Mouse (Mus musculus) hindbrain, embryonic 13.5 days (tissue): ENCODE data around the gene Fbxo34. TPM values are rescaled to one million over a fixed set of nuclear protein-coding genes. Genes with fewer than 3 reads are reported as not detected.

ENCODE experiments used
- ATAC-seq: fragments of 200-750 bp; cut with Nextera tagmentation; 2 replicates; pipeline ENCODE4 v1.8.0; 2017; ENCODE audit warnings: moderate TSS enrichment; ENCODE audit not compliant: low FRiP score
- H3K27ac ChIP-seq: fragments of 300-500 bp; sonication (generic); 2 replicates; pipeline ENCODE4 v1.5.1; 2015; ENCODE audit warnings: inconsistent platforms, mild to moderate bottlenecking, moderate library complexity
- H3K27me3 ChIP-seq: fragments of 300-500 bp; sonication (generic); 2 replicates; pipeline ENCODE4 v1.6.1; 2015; ENCODE audit warnings: mild to moderate bottlenecking, inconsistent platforms
- H3K36me3 ChIP-seq: fragments of 300-500 bp; sonication (generic); 2 replicates; pipeline ENCODE4 v1.6.1; 2015; ENCODE audit warnings: mild to moderate bottlenecking, inconsistent platforms
- H3K4me1 ChIP-seq: fragments of 300-500 bp; sonication (generic); replicated peaks from 2 replicates; pipeline ENCODE4 v1.6.1; 2015; ENCODE audit warnings: inconsistent platforms
- H3K4me2 ChIP-seq: fragments of 300-500 bp; sonication (generic); 2 replicates; pipeline ENCODE4 v1.6.1; 2015; ENCODE audit warnings: inconsistent platforms, mild to moderate bottlenecking, moderate library complexity
- H3K4me3 ChIP-seq: fragments of 300-500 bp; sonication (generic); 2 replicates; pipeline ENCODE4 v1.5.1; 2015; ENCODE audit warnings: mild to moderate bottlenecking, inconsistent platforms
- H3K9ac ChIP-seq: fragments of 300-500 bp; sonication (generic); 2 replicates; pipeline ENCODE4 v1.6.1; 2015; ENCODE audit warnings: mild to moderate bottlenecking, inconsistent platforms
- H3K9me3 ChIP-seq: fragments of 300-500 bp; sonication (generic); 2 replicates; pipeline ENCODE4 v1.6.1; 2016; ENCODE audit warnings: inconsistent platforms
- WGBS: fragments of 180-500 bp; shearing (Covaris S2); methylation state at CpG from one replicate; pipeline ENCODE4 v1.1.7; 2015; 5-methylcytosine and 5-hydroxymethylcytosine counted together
- polyA plus RNA-seq: library from polyadenylated mRNA; unstranded; fragments of >200 nt; fragmentation: Nextera tagmentation; extraction: Ambion mirVana; gene quantifications from 2 replicates; pipeline ENCODE4 v1.2.1, GENCODE M21; 2015

Gene Fbxo34
- polyA plus RNA-seq, 1 experiment from 2014 or later: 26.3 TPM

DNA sequence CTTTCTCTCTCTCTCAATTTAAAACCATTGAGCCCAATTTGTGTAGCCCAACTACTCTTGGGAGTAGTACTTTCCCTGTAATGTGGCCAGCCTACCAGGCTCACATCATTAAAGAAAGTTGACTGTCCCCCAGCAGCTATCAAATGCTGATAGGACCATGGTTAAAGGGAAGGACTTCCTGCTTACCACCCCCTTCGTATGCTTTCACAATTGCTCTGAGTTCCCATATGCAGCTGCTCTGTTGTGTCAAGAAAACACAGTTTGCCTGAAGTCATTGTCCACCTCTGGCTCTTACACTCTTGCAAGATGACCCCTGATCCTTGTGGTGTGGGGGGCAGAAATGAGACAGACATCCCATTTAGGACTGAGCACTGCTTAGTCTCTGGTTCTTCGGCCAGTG is 5.3 kb upstream of the Fbxo34 start:
- H3K27me3 ChIP-seq: no peaks in the 10 kb centered on the region
- H3K4me2 ChIP-seq: no peak overlapping the region
- 85% methylated on average over 2 of the region's 2 CpGs for WGBS
- no peak overlapping the region for H3K4me3 ChIP-seq
- H3K9me3 ChIP-seq: peaks cover 14% of the 10 kb centered on the region
- no peak for ATAC-seq
- no peaks in the 10 kb centered on the region for H3K4me1 ChIP-seq
- H3K9ac ChIP-seq: no peak overlapping the region
- no peak overlapping the region for H3K27ac ChIP-seq
- H3K36me3 ChIP-seq: no peaks in the 10 kb centered on the region

DNA sequence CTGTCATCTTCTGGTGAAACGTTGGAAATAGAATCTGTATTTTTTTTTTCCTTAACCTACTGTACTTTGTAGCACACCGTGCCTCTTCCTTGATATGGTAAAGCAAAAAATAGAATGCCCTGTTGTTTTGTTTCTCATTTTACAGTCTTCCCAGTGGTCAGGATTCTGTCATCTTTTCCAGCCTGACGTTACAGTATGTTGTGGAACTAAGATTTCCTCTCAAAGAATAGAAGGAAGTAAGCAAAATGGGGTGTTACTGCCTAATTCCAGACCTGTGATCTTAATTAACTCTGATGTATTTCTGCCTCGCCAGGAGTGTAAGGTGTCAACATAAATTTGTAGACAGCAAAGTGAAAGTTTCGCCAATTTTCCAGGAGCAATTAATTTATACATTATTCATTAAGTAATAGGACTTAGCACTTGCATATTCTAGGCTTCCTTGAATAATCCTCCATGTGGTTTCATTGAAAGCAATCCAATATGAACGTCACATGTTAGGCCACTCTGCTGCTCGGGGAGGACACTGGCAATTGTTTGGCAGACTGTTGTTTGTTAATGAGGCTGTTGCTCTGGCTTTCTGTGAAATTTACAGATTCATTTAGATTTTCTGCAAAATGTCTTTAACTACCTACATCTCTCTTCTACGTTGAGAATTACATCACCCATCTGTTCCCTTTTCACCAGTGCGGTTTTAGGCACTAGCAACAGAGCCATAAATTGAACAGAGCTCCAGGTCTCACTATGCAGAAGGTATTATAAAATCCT is 4.7 kb upstream of the Fbxo34 start:
- no peak overlapping the region for H3K4me2 ChIP-seq
- 74% methylated on average over 9 of the region's 9 CpGs for WGBS
- peaks cover 8% of the 10 kb centered on the region for H3K9me3 ChIP-seq
- no peaks in the 10 kb centered on the region for H3K4me1 ChIP-seq
- H3K27ac ChIP-seq: no peak overlapping the region
- H3K36me3 ChIP-seq: no peaks in the 10 kb centered on the region
- ATAC-seq: no peak
- H3K9ac ChIP-seq: no peak overlapping the region
- no peak overlapping the region for H3K4me3 ChIP-seq
- H3K27me3 ChIP-seq: no peaks in the 10 kb centered on the region

DNA sequence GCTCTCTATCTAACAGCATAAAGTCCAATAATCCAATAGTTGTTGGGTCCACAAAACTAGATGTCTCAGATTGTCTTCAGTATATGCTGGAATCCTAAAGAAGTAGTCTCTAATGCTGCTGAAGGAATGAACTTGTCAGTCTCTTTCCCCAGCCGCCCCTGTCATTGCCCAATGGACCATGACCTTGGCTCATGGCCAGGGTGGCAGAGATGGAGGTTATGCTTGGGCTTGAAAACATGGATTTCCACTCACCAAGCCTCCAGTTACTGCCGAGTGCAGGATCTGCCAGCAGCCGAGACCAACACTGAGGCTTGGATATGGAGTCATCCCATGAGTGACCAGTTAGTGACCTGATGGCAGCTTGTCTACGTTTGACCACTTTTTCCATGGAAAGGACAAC is 9.3 kb downstream of the Fbxo34 start:
- 81% methylated on average over 4 of the region's 4 CpGs for WGBS
- no peaks in the 10 kb centered on the region for H3K27me3 ChIP-seq
- H3K4me2 ChIP-seq: no peak overlapping the region
- no peaks in the 10 kb centered on the region for H3K4me1 ChIP-seq
- H3K36me3 ChIP-seq: no peaks in the 10 kb centered on the region
- no peaks in the 10 kb centered on the region for H3K9me3 ChIP-seq
- no peak for ATAC-seq
- H3K27ac ChIP-seq: no peak overlapping the region
- H3K9ac ChIP-seq: no peak overlapping the region
- no peak overlapping the region for H3K4me3 ChIP-seq

- no peaks in the 10 kb centered on the region for H3K9me3 ChIP-seq
- no peaks in the 10 kb centered on the region for H3K4me1 ChIP-seq
- no peak overlapping the region for H3K4me2 ChIP-seq
- H3K36me3 ChIP-seq: no peaks in the 10 kb centered on the region
- no peaks in the 10 kb centered on the region for H3K27me3 ChIP-seq
- H3K9ac ChIP-seq: no peak overlapping the region
- 91% methylated on average over 8 of the region's 8 CpGs for WGBS
- no peak for ATAC-seq
- no peak overlapping the region for H3K4me3 ChIP-seq
- H3K27ac ChIP-seq: no peak overlapping the region
Observed at GRCm38 (mm10) chr14:47461997-47462396, 11.8 kb downstream of the Fbxo34 start.

DNA sequence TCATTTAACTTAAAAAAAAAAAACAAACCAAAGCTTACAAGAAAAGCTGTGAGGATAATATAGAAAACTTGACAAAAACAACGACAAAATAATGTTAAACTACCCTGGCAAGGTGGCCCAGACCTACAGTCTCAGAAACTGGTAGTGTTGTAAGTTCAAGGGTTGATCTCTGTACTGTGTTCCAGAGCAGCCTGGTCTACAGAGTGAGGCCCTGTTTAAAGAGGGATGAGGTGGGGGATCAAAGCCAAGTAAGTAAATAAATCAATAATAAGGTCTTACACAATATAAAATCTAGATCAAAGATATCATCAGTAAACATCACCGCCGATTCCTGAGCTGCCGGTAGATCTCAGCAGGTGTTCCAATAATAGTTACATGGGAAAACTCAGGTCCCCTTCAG is 12.2 kb downstream of the Fbxo34 start:
- no peak overlapping the region for H3K4me3 ChIP-seq
- no peak overlapping the region for H3K27ac ChIP-seq
- no peak overlapping the region for H3K4me2 ChIP-seq
- WGBS: 85% methylated on average over 4 of the region's 4 CpGs
- H3K36me3 ChIP-seq: no peaks in the 10 kb centered on the region
- no peaks in the 10 kb centered on the region for H3K27me3 ChIP-seq
- no peaks in the 10 kb centered on the region for H3K4me1 ChIP-seq
- no peak for ATAC-seq
- no peaks in the 10 kb centered on the region for H3K9me3 ChIP-seq
- no peak overlapping the region for H3K9ac ChIP-seq

- Histone ChIP-seq H3K27me3 (no peaks in the 10 kb centered on the region), H3K9ac (no peak overlapping the region), H3K9me3 (no peaks in the 10 kb centered on the region), H3K4me2 (no peak overlapping the region), H3K27ac (no peak overlapping the region), H3K4me3 (no peak overlapping the region), H3K4me1 (no peaks in the 10 kb centered on the region), H3K36me3 (no peaks in the 10 kb centered on the region)
- WGBS: 90% methylated on average over 9 of the region's 9 CpGs
- ATAC-seq: no peak
Observed at GRCm38 (mm10) chr14:47462877-47463460, 12.7 kb downstream of the Fbxo34 start.

- H3K4me2 ChIP-seq: no peak overlapping the region
- no peak overlapping the region for H3K27ac ChIP-seq
- H3K9ac ChIP-seq: no peak overlapping the region
- no peaks in the 10 kb centered on the region for H3K9me3 ChIP-seq
- WGBS: 85% methylated on average over 10 of the region's 10 CpGs
- no peaks in the 10 kb centered on the region for H3K36me3 ChIP-seq
- H3K4me3 ChIP-seq: no peak overlapping the region
- ATAC-seq: no peak
- no peaks in the 10 kb centered on the region for H3K4me1 ChIP-seq
- H3K27me3 ChIP-seq: no peaks in the 10 kb centered on the region
Observed at GRCm38 (mm10) chr14:47464426-47464825, 14.2 kb downstream of the Fbxo34 start.

- Histone ChIP-seq H3K27me3 (no peaks in the 10 kb centered on the region), H3K4me2 (no peak overlapping the region), H3K4me3 (no peak overlapping the region), H3K4me1 (no peaks in the 10 kb centered on the region), H3K9me3 (no peaks in the 10 kb centered on the region), H3K36me3 (no peaks in the 10 kb centered on the region), H3K9ac (no peak overlapping the region), H3K27ac (no peak overlapping the region)
- no peak for ATAC-seq
- 57% methylated on average over 7 of the region's 7 CpGs for WGBS
Observed at GRCm38 (mm10) chr14:47465468-47466175, 15.4 kb downstream of the Fbxo34 start.

GRCm38 (mm10) chr14:47472359-47472742 is 22.1 kb downstream of the Fbxo34 start:
- peak overlapping the region; percentile 96 for H3K9ac ChIP-seq
- under 1% methylated on average over 34 of the region's 40 CpGs for whole genome bisulfite sequencing

DNA sequence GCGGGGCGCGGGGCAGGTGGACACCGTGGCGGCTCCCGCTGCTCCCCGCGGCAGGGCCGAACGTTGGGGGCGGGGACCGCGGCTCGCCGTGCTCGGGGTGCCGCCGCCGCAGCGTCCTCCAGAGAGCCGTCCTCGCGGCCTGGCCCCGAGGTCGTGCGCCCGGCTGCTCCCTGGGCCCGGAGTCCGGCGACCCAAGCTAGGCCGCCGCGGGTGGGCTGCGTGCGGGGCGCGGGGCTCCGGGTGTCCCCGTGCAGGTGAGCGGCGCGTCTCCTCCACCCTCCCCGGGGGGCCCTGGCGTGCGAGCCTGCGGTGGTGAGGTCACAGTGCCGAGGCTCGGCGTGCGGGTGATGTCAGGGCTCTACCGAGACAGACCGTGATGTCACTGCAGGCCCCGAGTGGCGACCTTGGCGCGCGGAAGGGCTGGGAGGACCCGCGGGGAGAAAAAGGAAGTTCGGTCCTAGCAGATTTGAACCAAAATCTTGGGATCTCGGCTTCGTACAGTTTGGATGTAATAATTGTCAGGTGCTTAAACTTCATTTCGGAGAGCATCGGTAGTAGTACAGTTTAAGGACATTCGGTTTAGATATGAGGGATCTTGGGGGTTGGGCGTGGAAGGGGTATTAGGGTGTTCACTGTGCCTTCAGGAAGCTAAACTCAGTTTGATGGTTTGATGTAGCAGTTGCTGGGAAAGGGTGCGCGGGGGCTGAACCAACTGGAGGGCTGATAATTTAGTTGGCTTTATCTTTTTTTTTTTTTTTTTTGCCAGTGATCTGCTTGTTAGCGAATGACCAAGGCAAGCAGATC is 22.7 kb downstream of the Fbxo34 start:
- H3K9ac ChIP-seq: peak overlapping the region; percentile 96
- no peaks in the 10 kb centered on the region for H3K36me3 ChIP-seq
- WGBS: 3% methylated on average over 45 of the region's 69 CpGs
- H3K4me1 ChIP-seq: peaks cover 18% of the 10 kb centered on the region
- no peaks in the 10 kb centered on the region for H3K27me3 ChIP-seq
- peak overlapping the region; percentile 93 for H3K27ac ChIP-seq
- H3K9me3 ChIP-seq: no peaks in the 10 kb centered on the region
- peak overlapping the region; percentile 68 for H3K4me2 ChIP-seq
- ATAC-seq: peak; percentile 76
- peak overlapping the region; percentile 97 for H3K4me3 ChIP-seq

More at GRCm38 (mm10) chr14:47472359-47472742, 22.1 kb downstream of the Fbxo34 start:
- Histone ChIP-seq H3K36me3 (no peaks in the 10 kb centered on the region), H3K4me2 (peak overlapping the region; percentile 68), H3K9me3 (no peaks in the 10 kb centered on the region), H3K27me3 (no peaks in the 10 kb centered on the region), H3K4me1 (peaks cover 18% of the 10 kb centered on the region), H3K27ac (peak overlapping the region; percentile 93), H3K4me3 (peak overlapping the region; percentile 97)
- peak; percentile 97 for ATAC-seq

- WGBS: 88% methylated on average over 9 of the region's 9 CpGs
- H3K9ac ChIP-seq: peak overlapping the region; percentile 96; the same call in 1 of the 2 replicates
Observed at GRCm38 (mm10) chr14:47473891-47474290, 23.7 kb downstream of the Fbxo34 start.

More at GRCm38 (mm10) chr14:47473891-47474290, 23.7 kb downstream of the Fbxo34 start:
- Histone ChIP-seq H3K9me3 (no peaks in the 10 kb centered on the region), H3K4me2 (peak overlapping the region; percentile 68), H3K4me1 (peaks cover 18% of the 10 kb centered on the region), H3K27ac (no peak overlapping the region), H3K4me3 (peak overlapping the region; percentile 97; the same call in 1 of the 2 replicates), H3K36me3 (no peaks in the 10 kb centered on the region), H3K27me3 (no peaks in the 10 kb centered on the region)
- ATAC-seq: no peak
